Mouse (Mus musculus) bone marrow, adult 2 months (tissue): ENCODE results near the gene Eif2ak3.

Source experiments
- CTCF ChIP-seq: fragments of 200-500 bp; IDR thresholded peaks from 2 replicates; pipeline ENCODE4 v1.5.1; 2011; ENCODE audit warnings: low read length, control low read depth; ENCODE audit not compliant: control insufficient read depth, insufficient read depth
- POLR2A ChIP-seq: fragments of 200-500 bp; IDR thresholded peaks from 2 replicates; pipeline ENCODE4 v1.6.1; 2011; ENCODE audit warnings: low read depth, mild to moderate bottlenecking, control low read depth, low read length, borderline replicate concordance; ENCODE audit not compliant: control insufficient read depth

GRCm38 (mm10) chr6:70815471-70815870 is 28.8 kb upstream of the Eif2ak3 start:
- TF ChIP-seq CTCF = no peak
- TF ChIP-seq POLR2A = no peak
